Mouse (Mus musculus) spleen, postnatal 14 days (tissue): ENCODE data around the gene Gtpbp4.
"Not testable (repeated sequence)": the region's sequence is repeated elsewhere in the genome, so short reads cannot be mapped to it uniquely, and the experiment has no call there.

Experiments used
- DNase-seq, 2 experiments: peaks; one replicate each; pipeline ENCODE4 v3.0.0; 2021 to 2022; ENCODE audit warnings: low spot score in 2 of 2

Gene Gtpbp4

DNA sequence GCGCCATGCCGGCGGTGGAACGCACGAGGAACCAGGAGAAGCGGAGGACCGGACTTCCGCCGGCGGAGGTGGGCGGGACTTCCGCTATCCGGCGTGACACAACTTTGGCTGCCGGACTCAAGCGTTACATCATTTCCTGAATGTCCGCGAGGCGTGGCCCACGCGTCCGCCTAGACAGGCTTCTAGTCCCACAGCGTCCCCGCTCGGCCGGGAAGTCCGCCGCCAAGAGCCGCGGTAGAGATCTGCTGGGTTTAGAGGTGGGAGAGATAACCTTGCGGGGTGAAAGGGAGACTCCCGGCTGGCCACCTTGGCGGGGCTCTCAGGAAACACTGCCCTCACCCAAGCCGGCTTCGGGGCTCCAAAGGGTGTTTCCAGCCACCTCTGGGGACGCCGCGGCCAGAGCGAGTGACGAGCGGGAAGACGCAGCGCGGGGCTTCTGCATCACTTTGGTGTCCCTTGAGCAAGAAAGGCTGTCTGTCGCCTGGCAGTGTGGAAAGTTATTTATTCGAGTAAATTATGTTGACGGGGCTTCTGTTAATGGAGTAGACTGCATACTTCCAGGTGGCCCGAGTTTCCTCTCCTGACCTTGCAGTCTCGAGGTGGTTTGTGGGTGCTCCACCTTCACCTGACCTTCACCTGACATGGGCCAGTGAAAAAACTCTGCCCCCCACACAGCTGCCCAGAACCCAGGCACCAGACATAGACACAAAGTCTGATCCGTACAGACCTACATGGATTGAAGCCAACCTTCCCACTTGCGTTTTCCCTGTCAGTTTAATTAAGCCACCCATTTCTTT lies at the start of gene Gtpbp4:
Gene Gtpbp4, minus strand, starts transcription at position 94 of the 797 bp plus-strand sequence.
- DNase-seq: peak; percentile 88 to 92

DNA sequence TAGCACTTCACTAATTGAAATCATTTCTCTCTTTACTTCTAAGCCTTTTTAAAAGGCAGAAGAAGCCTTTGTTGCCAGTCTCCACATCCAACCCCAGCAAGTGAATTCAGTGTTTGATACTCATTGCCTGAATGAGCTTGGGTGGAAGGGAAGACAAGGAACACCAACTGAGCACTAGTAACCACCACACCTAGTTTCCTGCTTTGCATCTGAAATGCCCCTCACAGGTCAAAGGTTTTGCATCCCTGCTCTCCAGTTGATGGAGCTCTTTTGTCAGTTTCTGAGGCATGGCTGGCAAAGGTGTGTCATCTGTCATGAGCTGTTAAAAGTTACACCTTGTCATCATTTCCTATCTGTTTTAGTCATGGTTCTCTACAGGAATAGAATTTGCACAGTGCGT lies 48.8 kb upstream of the Gtpbp4 start:
- no peak for DNase-seq

DNA sequence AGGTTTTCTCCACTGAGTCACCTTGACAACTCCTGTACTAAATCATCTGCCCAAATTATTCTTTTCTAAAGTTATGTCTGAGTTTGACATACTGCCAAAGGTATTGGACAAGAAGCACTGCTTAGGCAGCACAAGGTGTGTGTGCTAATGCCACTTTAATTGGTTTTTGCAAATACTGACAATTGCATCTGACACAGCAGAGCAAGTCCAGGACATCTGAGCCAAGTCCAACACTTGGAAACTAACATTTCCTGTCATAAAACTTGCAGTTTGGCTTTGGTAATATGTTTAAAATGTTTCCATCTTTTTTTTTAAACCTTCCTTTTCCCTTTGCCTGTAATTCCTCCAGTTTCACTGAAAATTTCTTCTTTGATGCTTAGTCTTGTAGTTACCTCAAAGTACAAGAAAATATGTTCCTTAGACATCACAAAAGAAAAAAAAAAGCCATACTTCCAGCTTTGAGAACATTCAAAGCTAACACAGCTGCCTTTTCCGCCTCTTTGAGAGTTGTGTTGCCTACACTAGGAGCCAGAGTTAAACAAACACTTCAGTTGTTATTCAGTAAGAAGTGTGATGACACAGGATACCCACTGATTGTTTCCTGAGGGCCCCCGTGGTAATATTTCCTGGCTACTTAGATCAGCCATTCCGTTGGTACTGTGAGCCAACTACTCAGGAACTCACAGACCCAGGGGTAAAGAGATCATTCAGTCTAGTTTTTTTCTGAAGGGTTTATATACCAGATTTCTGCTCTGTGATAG lies 47.6 kb upstream of the Gtpbp4 start:
- no peak for DNase-seq

DNA sequence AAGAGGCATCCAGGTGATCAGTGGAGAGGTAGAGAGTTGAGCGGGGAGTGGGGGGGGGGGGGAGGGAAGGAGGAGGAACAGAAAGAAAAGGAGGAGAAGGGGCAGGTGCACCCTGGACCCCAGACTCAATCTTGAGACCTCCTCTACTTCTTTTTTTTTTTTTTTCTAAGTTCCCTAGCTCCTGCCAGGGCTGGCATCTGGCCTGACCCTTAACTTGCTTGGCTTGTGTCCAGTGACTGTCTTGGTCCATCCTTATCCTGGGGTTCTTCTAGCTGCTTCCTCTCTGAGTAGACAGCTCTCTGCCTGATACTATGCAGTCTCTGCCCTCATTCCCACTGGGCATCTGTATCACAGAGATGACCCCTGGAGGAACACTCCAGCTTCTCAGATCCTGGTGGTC lies 44.7 kb upstream of the Gtpbp4 start:
- DNase-seq: no peak

DNA sequence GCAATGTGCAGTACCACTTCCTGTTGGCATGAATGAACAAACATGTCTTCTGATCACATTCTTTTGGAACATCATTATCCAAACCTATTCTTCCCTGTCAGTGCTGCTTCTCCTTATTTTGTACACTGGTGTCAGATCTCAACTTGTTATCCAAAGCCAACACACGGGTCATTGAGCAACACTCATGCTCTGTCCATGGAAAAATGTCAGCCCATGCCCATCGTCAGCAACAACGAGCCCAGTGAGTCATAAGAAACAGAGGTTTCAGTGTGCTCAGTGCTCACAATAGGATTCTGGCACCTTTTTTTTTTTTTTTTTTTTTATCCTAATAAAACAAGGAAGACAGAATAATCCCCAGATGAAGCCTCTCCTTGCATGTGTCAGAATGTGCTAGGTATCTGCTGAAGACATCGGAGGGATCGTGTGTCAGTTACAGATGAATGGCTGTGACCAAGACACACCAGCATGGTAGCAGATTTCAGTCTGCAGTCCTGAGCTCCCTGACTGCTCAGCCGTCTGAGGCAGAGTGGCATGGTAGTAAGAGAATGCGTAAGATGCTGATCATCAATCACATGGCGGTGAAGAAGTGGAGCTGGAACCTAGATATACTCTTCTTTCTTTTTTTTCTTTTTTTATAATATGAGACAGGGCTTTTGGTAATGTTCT lies 36.2 kb upstream of the Gtpbp4 start:
- no peak for DNase-seq

DNA sequence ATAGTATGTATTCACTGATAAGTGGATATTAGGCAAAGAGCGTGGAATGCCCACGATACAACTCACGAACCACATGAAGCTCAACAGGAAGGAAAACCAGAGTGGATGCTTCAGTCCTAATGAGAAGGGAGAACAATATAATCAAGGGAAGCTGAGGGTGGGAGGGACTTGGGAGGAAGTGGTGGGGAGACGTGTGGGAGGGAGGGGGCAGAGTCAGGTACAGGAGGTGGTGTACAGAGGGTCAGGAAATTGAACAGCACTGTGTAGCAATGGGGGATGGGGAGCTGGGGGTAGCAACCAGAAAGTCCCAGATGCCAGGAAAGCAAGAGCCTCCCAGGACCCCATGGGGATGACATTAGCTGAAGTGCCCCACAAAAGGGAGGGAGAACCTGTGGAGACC lies 34.5 kb upstream of the Gtpbp4 start:
- no peak for DNase-seq

DNA sequence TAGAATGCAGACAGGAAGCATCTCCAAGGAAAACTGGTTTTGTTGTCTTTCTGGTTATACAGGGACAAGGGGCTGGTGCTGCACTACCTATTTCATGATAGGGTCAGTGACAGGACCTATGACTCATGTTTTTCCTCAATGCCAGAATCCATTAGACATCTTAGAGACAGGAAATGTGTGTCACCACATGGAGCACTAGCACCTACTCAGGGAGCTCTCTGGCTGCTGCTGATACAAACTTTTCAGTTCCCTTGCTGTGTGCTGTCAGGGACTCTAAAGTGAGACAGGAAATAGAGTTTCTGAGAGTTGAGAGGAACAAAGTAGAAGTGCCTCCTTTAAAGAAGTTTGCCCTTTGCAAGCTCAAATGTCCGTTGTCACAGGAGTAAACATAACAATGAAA lies 31.4 kb upstream of the Gtpbp4 start:
- DNase-seq: no peak

DNA sequence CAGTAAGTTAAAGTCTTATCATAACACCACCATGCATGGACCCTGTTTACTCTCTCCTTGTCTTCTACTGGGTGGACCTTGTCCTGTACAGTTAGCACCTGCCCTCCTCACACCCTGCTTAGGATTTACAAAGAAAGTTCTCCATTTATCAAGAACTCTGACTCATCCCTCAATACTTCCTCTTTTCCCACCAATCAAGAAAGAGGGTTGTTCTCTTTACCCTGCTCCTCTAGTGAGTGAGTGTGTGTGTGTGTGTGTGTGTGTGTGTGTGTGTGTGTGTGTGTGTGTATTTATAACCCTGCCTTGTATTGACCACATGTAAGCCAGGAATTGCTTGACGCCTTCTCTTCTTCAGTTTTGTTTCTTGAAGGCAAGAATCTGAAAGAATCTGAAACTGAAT lies 26.7 kb upstream of the Gtpbp4 start:
- DNase-seq: no peak

DNA sequence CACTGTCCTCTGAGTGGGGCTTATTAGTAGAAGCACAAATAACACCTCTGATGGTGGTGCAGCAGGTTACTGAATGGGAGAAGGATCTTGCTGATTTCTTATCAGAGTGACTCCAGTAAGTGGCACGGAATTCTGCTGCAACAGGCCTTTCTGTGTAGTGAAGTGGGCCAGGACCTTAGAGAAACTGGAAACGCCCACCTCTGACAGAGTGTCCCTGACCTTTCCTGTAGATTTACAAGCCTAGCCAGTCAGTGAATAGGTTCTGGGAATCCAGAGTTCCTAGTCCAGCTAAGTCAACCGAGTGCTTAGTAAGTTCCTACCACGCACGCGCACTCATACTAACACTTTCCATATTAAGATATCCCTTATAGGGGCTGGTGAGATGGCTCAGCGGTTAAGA lies 25.7 kb upstream of the Gtpbp4 start:
- no peak for DNase-seq

DNA sequence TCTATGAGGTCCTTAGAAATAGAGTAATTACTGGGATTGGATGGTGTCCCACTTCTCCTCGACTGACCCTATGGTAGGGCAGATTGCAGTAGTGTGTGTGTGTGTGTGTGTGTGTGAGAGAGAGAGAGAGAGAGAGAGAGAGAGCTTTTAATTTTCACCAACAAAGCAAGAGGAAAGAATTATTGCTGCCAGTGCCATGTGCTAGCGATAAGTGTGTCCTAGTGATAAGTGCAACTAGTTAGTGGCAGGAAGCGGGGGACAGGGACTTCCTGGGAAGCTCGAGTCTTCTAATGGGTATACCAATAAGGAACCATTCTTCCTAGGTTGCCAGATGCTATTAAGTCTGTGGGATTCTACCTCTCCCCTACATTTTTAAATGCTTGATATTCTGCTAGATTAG lies 23.8 kb upstream of the Gtpbp4 start:
- DNase-seq: no peak

DNA sequence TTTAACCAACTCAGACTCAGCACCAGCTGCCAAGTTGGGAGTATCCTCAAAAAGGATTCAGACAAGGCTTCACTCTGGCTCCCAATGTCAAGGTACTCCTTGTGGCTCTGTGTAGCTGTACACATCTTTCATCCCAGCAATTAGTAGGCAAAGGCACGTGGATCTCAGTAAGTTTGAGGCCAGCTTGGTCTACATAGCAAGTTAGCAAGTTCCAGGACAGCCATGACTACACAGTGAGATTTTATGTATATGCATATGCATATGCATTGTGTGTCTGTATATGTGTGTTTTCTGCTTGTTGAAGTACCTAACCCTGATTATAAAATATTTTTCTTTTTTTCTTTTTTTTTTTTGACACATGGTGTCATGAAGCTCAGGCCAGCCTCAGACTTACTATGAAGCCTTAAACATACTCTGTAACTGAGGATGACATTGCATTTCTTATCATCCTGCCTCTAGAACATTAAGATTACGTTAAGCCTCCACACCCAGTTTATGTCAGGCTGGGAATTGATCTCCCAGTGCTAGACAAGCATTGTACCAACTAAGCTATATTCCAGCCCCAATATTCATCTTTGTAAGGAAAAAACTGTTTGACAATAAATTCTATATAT lies 23.2 kb upstream of the Gtpbp4 start:
- no peak for DNase-seq

DNA sequence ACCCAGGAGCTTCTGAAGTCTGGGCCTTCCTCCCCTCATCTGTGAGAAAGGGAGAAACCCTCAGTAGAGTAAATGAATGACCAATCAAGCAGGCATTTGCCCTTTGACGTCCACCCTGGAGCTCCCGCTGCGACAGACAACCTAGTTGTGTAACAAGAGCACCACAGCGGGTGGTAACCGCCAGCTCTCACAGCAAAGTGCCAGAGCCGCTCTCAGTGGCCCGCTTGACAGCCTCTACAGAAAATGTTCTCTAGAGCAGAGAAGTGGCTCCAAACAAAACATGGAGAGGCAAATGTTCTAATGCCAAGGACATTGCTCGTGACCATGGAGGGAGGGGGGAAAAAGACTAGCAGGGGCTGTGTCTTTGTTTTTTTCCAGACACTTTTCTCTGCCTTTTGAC lies 21.3 kb upstream of the Gtpbp4 start:
- no peak for DNase-seq

DNA sequence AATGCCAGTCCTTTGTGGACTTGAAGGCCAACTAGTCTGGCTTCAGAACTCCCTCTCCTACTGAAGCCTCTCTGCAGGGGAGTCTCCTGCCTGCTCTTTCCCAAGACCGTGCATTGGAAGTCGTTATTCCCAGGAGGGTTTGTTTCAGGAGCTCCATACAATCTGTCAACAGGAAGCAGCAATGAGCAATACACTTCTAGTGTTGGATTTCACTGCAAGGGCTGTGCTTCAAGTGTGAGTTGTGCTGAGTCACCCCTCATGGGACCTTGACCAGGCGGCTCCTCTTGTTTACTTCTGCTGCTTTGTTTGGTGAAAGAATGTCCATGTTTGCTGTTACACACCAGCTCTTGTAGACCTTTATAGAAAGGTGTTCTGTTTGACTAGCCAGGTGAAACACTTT lies 18.5 kb upstream of the Gtpbp4 start:
- no peak for DNase-seq

DNA sequence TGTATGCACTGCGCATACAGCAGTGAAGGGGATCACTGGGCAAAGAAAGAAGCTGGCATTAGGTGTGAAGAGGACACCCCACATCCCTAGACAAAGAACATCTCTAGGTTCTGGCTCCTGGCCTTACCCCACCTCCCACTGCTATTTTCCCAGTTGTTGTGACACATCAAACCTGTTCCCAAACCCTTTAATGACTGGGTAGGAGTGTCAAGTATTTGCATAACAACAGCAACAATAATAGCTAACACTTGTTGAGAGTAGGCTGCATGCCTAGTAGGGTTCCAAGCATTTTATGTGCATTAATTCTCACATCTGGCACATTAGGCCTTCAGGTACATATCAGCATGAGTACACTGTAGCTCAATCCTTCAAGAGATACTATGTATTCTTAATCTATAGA lies 17.6 kb upstream of the Gtpbp4 start:
- no peak for DNase-seq

DNA sequence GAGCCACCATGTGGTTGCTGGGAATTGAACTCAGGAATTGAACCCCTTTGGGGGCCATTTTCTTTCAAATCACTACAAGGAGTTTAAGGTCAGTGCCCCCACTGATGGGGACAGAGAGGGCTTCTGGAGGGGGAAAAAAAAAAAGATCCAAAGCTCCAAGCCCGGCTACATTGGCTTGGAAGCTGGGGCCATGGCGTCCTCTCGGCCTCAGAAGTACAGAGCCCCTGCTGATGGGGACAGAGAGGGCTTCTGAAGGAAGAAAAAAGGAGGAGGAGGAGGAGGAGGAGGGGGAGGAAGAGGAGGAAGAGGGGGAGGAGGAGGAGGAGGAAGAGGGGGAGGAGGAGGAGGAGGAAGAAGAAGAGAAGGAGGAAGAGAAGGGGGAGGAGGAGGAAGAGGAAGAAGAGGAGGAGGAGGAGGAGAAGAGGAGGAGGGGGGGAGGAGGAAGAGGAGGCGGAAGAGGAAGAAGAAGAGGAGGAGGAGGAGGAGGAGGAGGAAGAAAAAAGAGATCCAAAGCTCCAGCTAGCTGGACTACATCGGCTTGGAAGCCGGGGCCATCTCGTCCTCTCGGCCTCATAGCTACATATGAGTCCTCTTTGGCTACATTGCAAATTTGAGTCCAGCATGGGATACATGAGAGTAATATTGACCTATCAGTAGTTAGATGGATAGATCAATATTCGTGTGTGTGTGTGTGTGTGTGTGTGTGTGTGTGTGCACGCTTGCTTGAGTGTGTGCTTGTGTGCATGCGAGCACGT lies 15.9 kb upstream of the Gtpbp4 start:
- DNase-seq: peak; percentile 32 to 66

DNA sequence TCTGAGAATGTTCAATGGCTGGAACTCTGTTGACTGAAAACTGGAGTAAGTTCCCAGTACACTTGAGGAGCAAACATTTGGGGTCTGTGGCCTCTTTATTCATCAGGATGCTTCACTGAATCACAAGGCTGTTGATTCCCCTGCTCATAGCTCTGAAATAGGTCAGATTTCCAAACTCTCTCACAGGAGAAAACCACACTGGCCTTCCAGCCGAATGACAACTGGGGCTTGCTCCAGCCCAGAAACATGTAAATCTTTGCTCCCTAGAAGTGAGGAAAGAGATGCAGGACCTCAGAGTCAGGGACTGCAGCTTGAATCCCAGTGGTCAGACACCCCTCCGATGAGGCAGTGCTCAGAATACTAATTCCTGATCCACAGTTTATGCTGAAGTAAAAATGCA lies 7.4 kb upstream of the Gtpbp4 start:
- no peak for DNase-seq

DNA sequence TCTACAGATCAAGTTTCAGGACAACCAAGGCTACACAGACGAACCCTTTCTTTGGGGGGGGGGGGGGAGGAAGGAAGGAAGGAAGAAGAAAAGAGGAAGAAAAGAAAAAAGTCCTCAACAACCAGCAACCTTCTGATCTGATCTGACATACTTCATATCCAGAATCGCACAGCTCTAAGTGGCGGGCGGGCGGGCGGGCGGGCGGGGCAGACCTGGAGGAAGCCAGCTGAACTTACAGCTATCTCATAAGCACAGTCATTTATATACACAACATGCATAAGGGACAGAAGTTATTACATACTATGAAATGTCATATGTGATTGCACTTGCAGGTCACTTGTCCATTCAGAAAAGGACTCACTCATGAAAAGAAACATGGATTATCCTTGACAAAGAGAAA lies 3.6 kb upstream of the Gtpbp4 start:
- no peak for DNase-seq

DNA sequence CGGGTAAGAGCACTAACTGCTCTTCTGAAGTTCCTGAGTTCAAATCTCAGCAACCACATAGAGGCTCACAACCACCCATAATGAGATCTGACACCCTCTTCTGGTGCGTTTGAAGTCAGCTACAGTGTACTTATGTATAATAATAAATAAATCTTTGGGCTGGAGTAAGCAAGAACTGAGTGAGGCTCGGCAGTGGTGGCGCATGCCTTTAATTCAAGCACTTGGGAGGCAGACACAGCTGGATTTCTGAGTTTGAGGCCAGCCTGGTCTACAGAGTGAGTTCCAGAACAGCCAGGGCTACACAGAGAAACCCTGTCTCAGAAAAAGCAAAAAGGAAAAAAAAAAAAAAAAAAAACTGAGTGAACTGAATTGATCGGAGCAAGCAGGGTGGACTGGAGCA lies 1.3 kb upstream of the Gtpbp4 start:
- DNase-seq: not testable (repeated sequence)

DNA sequence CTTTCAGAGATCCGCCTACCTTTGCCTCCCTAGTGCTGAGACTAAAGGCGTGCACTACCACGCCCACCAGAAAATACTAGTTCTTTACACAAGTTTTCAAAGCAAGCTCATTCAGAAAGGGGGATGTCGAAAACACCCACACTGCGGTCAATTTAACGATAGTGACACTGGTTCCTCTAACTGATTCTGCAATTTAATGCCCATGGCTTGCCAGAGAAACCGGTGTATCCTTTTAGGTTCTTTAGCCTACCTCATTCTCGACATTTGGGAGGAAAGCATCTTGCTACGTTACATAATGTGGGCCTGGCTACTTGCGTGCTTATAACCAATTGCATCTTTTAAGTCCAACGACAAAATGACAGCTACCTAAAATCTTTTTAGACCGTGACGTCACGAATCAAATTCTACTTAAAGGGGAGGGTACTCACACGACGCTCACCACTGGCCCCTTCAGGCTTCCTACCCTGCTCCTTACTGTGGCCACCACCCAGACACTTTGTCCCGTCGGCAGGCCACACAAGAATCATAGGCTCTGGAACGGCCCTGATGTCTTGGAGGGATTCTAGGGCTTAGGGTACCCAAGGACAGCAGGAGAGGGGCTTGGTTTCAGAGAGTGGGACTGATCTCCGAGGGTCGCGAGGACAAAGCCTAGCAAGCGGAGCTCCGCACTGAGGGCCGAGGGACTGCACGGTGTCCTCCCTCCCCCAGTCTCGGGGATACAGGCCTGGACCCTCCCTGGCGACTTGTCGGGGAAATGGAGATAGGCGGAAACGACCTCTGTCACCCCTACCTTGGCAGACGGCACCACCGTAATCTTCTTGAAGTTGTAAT lies 509 bp downstream of the Gtpbp4 start:
- DNase-seq: peak in 1 of 2 experiments; percentile 7

DNA sequence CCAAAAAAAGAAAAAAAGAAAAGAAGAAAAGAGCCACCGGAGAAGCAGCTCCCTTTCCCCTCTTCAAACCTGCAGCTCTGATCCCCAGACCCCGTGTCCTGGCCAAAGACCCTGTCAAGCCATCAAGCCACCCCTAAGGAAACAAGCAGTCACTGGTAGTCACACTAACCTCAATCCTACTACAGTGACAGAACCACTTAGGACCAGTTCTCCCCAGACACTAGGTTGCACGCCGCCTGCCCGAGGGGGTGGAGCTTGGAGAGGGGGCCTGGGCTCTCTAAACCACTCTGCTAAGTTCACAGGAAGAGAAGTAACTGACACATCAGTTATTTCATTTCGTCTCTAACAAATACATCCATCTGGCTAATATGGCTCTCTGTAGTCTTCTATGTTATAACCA lies 3.7 kb downstream of the Gtpbp4 start:
- DNase-seq: no peak

DNA sequence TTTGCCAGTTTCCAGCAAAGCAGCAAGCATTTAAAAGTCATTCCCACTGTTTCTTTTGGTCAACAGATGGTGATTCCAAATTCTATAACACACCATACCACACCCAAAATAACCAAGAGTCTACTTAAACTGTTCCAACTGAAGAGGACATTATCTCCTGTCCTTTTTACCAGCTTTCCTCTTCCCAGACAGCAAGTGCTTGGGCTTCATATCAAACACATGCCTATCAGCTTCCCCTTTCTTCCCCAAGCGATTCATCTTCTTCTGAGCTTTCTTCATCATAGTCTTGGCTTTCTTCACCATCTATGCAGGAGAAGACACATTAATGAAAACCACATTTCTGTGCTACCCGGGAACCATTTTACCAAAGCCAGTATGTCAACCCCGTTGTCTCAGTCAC lies 22.9 kb downstream of the Gtpbp4 start:
- no peak for DNase-seq
